Mouse (Mus musculus) layer of hippocampus, adult 2 months (tissue): ENCODE results near the gene Cemip. TPM values are rescaled to one million over a fixed set of nuclear protein-coding genes. Genes with fewer than 3 reads are reported as not detected.

Experiments used
- DNase-seq, 2 experiments: peaks; one replicate each; pipeline ENCODE4 v3.0.0; 2022; ENCODE audit warnings: low spot score in 2 of 2
- H3K27ac ChIP-seq: fragments of 200-600 bp; 2 replicates; pipeline ENCODE4 v1.8.1; 2022
- H3K4me3 ChIP-seq: fragments of 200-600 bp; 2 replicates; pipeline ENCODE4 v1.8.1; 2022; ENCODE audit warnings: mild to moderate bottlenecking
- CTCF ChIP-seq: fragments of 200-600 bp; conservative IDR thresholded peaks from 2 replicates; pipeline ENCODE4 v1.8.1; 2022; ENCODE audit warnings: antibody characterized with exemption, mild to moderate bottlenecking, moderate library complexity
- total RNA-seq, 2 experiments: library from RNA; stranded (reverse); gene quantifications; 2 replicates each; pipeline ENCODE4 v1.2.3; 2021

Gene Cemip
- total RNA-seq, 2 experiments from 2014 or later, result 21.1 to 26.1 TPM

GRCm38 (mm10) chr7:84039856-84040522 lies 46.3 kb downstream of the Cemip start:
- H3K4me3 ChIP-seq, result no peak overlapping the region
- H3K27ac ChIP-seq, result peak overlapping the region; percentile 64; the same call in 1 of the 2 replicates
- no peak for DNase-seq
- no peak for TF ChIP-seq CTCF

DNA sequence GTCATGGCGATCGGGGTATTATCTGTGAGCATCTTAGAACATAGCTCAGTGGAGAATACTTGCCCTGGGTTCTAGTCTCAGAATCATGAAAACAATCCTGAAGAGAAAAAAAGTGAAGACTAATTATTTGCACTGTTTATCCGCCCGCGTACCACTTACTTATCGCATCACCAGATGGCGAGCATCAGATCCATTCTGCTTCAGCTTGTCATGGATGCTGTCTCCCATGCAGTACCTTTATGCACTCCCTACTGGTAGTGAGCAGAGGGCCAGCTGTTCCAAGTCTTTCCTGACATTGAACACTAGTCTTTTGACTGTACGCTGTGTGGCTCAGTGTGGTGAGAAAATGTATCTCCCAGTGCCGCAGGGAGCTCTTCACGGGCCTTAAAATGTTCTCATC lies 47.7 kb downstream of the Cemip start:
- peak overlapping the region; percentile 64 for H3K27ac ChIP-seq
- no peak overlapping the region for H3K4me3 ChIP-seq
- TF ChIP-seq CTCF, result peak; percentile 41
- peak; percentile 44 to 77 for DNase-seq

- H3K27ac ChIP-seq, result no peak overlapping the region
- DNase-seq, result no peak
- no peak overlapping the region for H3K4me3 ChIP-seq
- no peak for TF ChIP-seq CTCF
These were observed 53.5 kb downstream of the Cemip start for GRCm38 (mm10) chr7:84032831-84033230.

DNA sequence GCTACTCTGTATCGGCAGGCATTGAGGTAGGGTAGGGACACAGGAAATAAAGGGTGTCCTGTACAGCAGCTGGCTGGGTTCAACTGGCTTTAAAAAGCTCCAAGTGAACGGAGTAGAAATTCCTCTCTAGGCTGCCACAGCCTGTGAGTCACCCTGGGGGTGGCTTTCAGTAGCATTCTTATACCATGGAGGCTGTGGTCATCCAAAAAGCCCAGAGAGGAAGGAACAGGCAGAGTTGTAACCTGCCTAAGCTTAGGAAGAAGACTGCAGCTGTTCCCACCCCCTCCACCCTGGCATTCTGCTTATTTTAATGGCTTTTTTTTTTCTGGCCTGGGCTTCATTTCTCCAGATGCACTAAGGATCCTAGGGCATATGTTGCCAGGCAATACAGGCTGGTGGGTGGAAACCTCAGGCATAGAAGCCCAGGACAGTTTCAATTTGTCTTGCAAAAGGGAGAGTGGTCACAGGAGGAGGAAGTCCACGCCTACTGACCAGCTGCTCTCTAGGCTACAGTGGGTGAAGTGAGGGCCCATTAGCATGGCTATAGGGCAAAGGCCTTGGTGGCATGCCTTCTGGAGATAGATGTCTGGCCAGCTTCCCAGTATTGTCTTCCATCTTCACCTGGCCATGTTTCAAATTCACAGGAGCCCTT lies 57.1 kb downstream of the Cemip start:
- DNase-seq, result peak in 1 of 2 experiments; percentile 22
- no peak for TF ChIP-seq CTCF
- H3K4me3 ChIP-seq, result no peak overlapping the region
- H3K27ac ChIP-seq, result peak overlapping the region; percentile 10; the same call in 1 of the 2 replicates

- no peak for DNase-seq
- Histone ChIP-seq H3K4me3 (no peak overlapping the region), H3K27ac (no peak overlapping the region)
- no peak for TF ChIP-seq CTCF
These were observed 57.9 kb downstream of the Cemip start for GRCm38 (mm10) chr7:84028368-84028767.

GRCm38 (mm10) chr7:84026950-84027585 lies 59.2 kb downstream of the Cemip start:
- DNase-seq, result no peak
- TF ChIP-seq CTCF, result no peak
- Histone ChIP-seq H3K27ac (no peak overlapping the region), H3K4me3 (no peak overlapping the region)

DNA sequence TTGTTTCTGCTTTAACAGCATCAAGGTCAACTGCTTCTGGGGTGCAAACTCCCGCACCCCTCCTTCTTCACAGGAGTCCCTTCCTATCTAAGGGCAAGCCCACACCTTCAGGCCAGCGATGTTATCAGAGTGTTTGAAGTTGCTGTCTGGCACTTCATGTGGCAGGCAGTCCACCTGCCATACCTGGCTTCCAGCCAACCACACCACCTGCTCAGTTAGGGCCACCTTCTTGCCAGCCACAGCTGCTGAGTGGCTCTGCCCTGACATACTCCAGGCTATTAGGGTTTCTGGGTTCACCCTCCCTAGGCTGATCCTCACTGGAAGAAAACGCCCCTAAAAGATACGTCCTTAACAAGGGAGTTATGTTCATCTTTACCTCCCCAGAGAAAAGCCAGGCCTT lies 60.2 kb downstream of the Cemip start:
- TF ChIP-seq CTCF, result no peak
- Histone ChIP-seq H3K4me3 (no peak overlapping the region), H3K27ac (no peak overlapping the region)
- no peak for DNase-seq

- no peak overlapping the region for H3K27ac ChIP-seq
- no peak for TF ChIP-seq CTCF
- DNase-seq, result no peak
- no peak overlapping the region for H3K4me3 ChIP-seq
These were observed 62.8 kb downstream of the Cemip start for GRCm38 (mm10) chr7:84023466-84023865.

- Histone ChIP-seq H3K27ac (no peak overlapping the region), H3K4me3 (no peak overlapping the region)
- DNase-seq, result no peak
- TF ChIP-seq CTCF, result no peak
These were observed 63.8 kb downstream of the Cemip start for GRCm38 (mm10) chr7:84022462-84022861.

- DNase-seq, result no peak
- no peak for TF ChIP-seq CTCF
- no peak overlapping the region for H3K27ac ChIP-seq
- H3K4me3 ChIP-seq, result no peak overlapping the region
These were observed 66.9 kb downstream of the Cemip start for GRCm38 (mm10) chr7:84019381-84019780.

GRCm38 (mm10) chr7:84018291-84019266 lies 67.7 kb downstream of the Cemip start:
- Histone ChIP-seq H3K27ac (no peak overlapping the region), H3K4me3 (no peak overlapping the region)
- DNase-seq, result no peak
- TF ChIP-seq CTCF, result no peak

GRCm38 (mm10) chr7:84015050-84015449 lies 71.3 kb downstream of the Cemip start:
- TF ChIP-seq CTCF, result no peak
- Histone ChIP-seq H3K27ac (no peak overlapping the region), H3K4me3 (no peak overlapping the region)
- no peak for DNase-seq
